Mouse (Mus musculus): ENCODE measurements around the gene Snd1. TPM values are rescaled to one million over a fixed set of nuclear protein-coding genes. Genes with fewer than 3 reads are reported as not detected.

Gene Snd1
- total RNA-seq, 2 experiments from 2014 or later = 80.5 to 88.1 TPM

DNA sequence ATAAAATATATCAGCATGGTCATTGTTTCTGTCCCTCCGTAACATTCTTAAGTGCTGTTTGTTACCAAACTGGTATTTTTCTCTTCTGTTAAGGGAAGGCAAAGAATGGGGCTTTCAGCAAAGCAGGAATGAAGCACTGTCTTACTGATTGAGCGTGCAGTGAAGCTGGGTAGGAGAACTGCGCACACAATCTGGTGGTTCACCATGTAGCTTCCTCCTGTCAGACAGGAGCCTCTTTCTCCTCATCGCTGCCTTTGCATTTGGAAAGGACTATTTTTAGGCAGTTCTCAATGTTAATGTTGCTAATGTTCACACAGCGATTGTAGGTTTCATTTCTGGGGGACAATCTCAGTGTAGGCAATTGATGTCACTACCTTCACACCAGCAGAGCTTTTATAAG is 194.3 kb downstream of the Snd1 start:
- intact Hi-C loops (cut with DNase I) = no loop called here
- DNase-seq (ENCODE audit: low spot score in 2 of 2) = peak in 1 of 2 experiments; percentile 26

GRCm38 (mm10) chr6:28672388-28672787 is 197.4 kb downstream of the Snd1 start:
- no peak for DNase-seq (ENCODE audit: low spot score in 2 of 2)

GRCm38 (mm10) chr6:28674686-28675085 is 199.7 kb downstream of the Snd1 start:
- intact Hi-C loops (cut with DNase I) = loop anchor here (2.0 kb wide), 1 partner anchor 48 kb away; no protein-coding TSS in a partner anchor
- DNase-seq (ENCODE audit: low spot score in 2 of 2) = no peak

More at GRCm38 (mm10) chr6:28672388-28672787, 197.4 kb downstream of the Snd1 start:
- intact Hi-C loops (cut with DNase I) = no loop called here

GRCm38 (mm10) chr6:28678896-28679295 is 204.0 kb downstream of the Snd1 start:
- intact Hi-C loops (cut with DNase I) = no loop called here
- DNase-seq (ENCODE audit: low spot score in 2 of 2) = no peak

DNA sequence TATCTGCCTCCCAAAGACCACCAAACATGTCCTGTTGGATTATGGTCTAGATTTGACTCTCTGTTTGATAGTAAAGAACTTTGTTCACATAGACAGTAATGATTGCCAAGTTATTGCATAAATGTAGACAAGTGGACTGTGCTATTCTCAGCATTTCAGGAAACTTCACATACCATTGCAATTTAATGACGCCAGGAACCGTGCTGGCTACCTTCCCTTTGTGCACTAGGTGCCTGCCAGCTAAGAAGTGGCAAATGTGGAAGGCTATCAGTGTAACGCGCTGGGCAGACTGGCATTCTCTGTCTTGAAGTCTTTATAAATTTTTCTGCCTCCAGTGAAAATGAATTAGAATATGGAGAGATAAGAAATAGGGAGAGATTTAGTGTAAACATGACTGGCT is 205.6 kb downstream of the Snd1 start:
- intact Hi-C loops (cut with DNase I) = no loop called here
- DNase-seq (ENCODE audit: low spot score in 2 of 2) = no peak

GRCm38 (mm10) chr6:28681521-28682457 is 206.8 kb downstream of the Snd1 start:
- DNase-seq (ENCODE audit: low spot score in 2 of 2) = no peak
- intact Hi-C loops (cut with DNase I) = no loop called here

DNA sequence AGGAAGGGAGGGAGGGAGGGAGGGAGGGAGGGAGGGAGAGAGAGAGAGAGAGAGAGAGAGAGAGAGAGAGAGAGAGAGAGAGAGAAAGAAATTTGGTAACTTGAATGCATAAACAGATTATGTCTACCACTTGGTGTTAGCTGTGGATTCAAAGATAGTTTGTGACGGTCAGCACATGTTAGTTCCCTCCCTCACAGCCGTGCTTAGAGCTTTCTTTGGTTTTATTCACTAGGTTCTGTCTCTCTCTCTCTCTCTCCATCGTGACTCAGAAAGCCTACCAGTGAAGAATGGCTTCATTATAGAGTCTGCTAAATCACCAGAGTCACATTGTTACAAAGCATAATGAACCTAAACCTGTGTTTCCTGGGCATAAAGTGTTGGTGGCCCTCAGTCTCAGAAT is 210.1 kb downstream of the Snd1 start:
- peak in 1 of 2 experiments; percentile 67 for DNase-seq (ENCODE audit: low spot score in 2 of 2)
- intact Hi-C loops (cut with DNase I) = no loop called here

DNA sequence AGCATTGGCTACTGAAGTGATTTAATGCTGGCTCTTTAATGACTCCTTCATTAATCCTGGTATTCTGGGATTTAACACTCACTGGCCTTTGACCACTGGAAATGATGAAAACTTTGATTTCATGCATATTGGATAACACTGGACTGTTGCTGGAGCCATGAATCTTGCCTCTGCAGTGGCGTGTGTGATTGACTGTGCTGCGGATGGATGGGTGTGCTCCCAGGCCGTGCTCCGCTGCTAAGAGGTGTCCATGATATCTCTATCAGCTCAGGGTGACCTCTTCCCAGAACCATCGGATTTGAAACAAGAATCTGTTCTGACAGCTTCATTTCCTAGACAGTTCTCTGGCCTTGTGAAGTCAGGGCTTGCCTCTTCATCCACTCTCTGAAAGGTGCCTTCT is 210.8 kb downstream of the Snd1 start:
- intact Hi-C loops (cut with DNase I) = no loop called here
- DNase-seq (ENCODE audit: low spot score in 2 of 2) = no peak

DNA sequence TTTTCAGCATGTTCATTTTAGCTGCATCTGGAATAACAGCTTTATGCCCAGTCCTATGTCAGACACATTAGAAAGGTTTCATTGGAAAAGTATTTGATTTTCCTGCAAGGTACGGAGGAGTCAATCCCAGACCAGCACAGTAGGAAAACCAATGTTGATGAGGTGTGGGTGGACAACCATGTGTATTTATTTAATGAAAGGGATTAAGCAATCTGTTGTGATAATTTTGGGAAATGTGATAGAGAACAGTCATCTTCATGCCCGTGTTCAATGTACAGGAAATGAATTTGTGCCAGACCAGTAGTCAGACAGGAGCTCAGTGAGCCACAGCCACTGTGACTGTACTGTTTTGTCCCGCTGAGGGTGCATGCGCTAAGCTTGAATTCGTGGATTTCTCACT is 212.8 kb downstream of the Snd1 start:
- DNase-seq (ENCODE audit: low spot score in 2 of 2) = no peak
- intact Hi-C loops (cut with DNase I) = no loop called here

DNA sequence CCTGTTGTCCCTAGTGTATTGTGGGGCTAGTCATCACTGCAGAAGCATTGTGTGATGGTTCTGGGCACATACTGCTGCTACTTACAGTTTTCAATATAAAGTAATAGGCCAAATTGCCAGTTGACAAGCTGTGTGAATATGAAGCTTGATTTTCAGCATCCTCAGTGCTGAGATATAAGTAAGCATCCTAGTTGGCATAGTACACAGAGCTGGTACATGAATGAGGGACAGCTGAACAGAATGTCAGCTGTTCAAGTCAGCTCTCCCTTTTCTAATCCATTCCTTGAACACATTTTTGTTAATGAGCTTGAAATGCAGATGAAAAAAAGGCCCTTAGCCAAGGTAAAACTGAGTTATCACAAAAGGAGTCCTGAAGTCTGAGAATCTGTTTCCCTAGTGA is 217.7 kb downstream of the Snd1 start:
- DNase-seq (ENCODE audit: low spot score in 2 of 2) = no peak
- intact Hi-C loops (cut with DNase I) = no loop called here

GRCm38 (mm10) chr6:28697214-28697613 is 222.3 kb downstream of the Snd1 start:
- peak in 1 of 2 experiments; percentile 83 for DNase-seq (ENCODE audit: low spot score in 2 of 2)

GRCm38 (mm10) chr6:28704612-28705011 is 229.7 kb downstream of the Snd1 start:
- intact Hi-C loops (cut with DNase I) = loop anchor here (5.0 kb wide), 2 partner anchors 87 to 147 kb away; no protein-coding TSS in a partner anchor
- peak in 1 of 2 experiments; percentile 18 for DNase-seq (ENCODE audit: low spot score in 2 of 2)

More at GRCm38 (mm10) chr6:28697214-28697613, 222.3 kb downstream of the Snd1 start:
- intact Hi-C loops (cut with DNase I) = loop anchor here (5.0 kb wide), 1 partner anchor 105 kb away; no protein-coding TSS in a partner anchor

DNA sequence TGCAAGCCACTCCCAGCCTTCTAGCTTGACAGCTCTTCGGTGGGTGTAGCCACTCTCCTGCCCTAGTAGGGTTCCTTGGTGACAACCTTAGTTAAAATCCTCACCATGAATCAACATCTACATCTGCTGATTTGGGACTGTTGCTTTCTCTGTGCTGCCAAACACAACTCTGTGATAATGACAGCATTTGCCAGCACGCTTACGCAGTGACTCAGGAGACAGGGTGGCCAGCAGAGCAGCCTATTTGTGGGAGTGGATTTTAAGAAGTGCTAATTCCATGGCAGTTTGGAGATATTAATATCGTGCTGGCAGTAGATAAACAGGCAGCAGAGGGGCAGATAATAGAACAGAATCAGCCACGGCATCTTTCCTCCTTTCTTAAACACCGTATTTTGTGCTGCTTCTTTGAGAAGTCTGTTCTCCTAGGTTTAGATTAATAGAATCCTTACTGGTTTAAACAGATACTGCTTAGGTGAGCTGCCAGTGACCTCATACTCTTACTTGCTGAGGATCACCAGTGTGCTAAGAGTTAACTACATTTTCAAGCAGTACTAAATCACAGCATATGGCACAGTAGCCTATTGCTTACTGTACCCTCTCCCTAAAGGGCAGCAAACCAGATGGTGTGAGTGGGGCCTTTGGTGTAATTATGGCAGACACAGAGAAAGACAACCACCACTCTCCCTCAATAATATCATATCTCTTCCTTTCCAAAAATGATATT is 230.6 kb downstream of the Snd1 start:
- peak; percentile 61 to 88 for DNase-seq (ENCODE audit: low spot score in 2 of 2)
- intact Hi-C loops (cut with DNase I) = no loop called here

DNA sequence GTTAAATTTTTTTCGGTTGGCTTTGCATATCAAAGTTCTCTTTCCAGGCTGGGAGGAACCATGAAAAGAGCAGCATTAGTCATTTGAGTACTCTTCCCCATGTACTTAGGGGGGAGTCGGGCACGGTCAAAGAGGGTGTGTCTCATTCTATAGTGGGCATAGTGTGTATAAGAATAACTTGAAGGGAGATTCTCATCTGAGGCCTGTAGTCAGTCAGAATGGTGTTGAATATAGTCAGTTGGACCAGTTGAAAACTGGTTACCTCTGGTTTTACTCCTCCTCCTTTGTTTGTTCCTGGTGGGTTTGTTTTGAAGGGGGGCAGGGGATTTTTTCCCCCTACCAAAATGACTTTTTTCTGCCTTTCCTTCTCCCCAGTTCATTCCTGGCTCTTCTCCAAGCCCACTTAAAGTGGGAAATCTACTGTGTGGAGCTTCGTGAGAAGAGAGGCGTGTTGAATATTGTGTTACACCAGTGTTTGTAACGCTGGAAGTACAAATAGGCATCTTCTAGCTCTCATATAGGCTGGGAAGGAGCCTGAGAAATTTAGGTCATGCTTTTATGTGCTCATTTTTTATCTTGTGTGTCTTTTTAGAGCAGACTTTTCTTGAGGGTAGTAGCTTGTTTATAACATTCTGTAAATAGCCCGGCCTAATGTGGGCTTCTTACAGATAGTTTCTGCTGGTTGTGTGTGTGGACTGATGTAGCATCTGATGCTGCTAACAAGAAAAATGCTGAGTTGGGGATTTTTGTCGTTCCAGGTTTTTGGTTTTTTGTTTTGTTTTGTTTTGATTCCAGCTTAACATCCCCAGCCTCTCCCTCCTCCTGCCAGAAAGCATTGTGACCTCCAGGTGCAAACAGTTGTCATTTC is 231.4 kb downstream of the Snd1 start:
- DNase-seq (ENCODE audit: low spot score in 2 of 2) = no peak
- intact Hi-C loops (cut with DNase I) = no loop called here

DNA sequence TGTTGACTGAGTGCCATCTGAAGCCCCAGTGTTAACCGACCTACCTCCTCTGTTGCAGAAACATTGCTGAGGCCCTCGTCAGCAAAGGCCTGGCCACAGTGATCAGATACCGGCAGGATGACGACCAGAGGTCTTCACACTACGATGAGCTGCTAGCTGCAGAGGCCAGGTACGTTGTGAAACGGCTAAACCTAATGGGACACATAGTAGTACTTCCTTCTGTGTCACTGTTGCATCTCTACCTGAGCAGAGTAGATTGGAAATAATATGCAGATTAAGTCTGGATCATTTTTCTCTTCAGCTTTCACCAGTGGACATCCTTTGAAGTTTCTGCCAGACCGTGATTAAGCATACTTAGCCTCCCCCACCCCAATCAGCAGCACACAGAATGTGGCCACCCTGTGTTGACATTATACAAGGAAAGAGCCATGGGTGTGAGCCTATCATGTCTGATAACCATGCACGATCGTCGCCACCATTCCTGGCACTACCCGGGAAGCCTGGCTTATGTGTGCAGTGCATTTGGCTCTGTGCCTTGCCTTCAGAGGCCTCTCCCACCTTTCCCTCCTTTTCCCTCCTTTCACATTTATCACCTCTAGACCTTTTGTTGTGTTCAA is 232.1 kb downstream of the Snd1 start:
- no peak for DNase-seq (ENCODE audit: low spot score in 2 of 2)
- intact Hi-C loops (cut with DNase I) = no loop called here

DNA sequence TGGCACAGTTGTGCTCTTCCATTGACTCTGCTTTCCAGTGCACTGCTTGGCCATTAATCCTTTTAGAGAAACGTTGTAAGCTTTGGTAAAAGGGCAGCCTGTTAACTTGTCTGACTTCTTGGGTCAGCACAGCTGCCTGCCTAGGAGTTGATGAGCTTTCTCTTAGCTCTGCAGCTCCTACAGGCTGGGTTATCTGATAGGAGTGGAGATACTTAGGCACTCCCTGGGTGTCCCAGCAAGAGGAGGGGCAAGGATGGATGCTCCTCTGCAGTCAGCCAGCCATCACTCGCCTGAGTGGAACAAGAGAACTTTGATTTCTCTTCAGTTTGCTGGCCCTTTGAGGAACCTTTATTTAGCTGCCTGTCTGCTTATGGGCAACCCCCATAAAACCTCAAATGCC is 235.1 kb downstream of the Snd1 start:
- intact Hi-C loops (cut with DNase I) = no loop called here
- no peak for DNase-seq (ENCODE audit: low spot score in 2 of 2)

- intact Hi-C loops (cut with DNase I) = no loop called here
- DNase-seq (ENCODE audit: low spot score in 2 of 2) = no peak
These were observed 242.4 kb downstream of the Snd1 start for GRCm38 (mm10) chr6:28717203-28717844.

- intact Hi-C loops (cut with DNase I) = no loop called here
- no peak for DNase-seq (ENCODE audit: low spot score in 2 of 2)
These were observed 242.9 kb downstream of the Snd1 start for GRCm38 (mm10) chr6:28717845-28718237.

Measured in left cerebral cortex, postnatal 25 days (tissue).